Mouse (Mus musculus) cerebellum, postnatal 25 days (tissue): ENCODE results near the gene Cyb561d1.
"Not testable (repeated sequence)": the region's sequence is repeated elsewhere in the genome, so short reads cannot be mapped to it uniquely, and the experiment has no call there.

Source experiments
- DNase-seq, 2 experiments: peaks; one replicate each; pipeline ENCODE4 v3.0.0; 2021; ENCODE audit warnings: mixed read lengths in 2 of 2

Gene Cyb561d1

GRCm38 (mm10) chr3:108200329-108201323, at the start of gene Cyb561d1:
Gene Cyb561d1, minus strand, starts transcription at chr3:108201212.
- peak; percentile 91 to 92 for DNase-seq

DNA sequence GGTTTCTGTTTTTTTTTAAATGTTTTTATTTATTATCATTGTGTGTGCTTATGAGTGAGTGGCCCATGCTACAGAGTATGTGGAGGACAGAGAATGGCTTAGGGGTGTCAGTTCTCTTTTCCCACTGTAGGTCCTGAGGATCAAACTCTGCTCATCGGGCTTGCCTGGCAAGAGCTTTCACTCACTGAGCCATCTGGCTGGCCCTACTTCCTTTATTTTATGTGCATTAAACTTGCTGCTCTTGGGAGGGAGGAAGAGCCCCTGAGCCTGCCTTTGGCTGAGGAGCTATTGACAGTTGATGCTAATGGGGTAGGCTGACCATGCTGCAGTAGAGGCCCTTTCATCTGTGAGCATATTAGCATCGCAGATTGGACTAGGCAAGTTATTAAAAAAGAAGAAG, 45.8 kb upstream of the Cyb561d1 start:
- no peak for DNase-seq

DNA sequence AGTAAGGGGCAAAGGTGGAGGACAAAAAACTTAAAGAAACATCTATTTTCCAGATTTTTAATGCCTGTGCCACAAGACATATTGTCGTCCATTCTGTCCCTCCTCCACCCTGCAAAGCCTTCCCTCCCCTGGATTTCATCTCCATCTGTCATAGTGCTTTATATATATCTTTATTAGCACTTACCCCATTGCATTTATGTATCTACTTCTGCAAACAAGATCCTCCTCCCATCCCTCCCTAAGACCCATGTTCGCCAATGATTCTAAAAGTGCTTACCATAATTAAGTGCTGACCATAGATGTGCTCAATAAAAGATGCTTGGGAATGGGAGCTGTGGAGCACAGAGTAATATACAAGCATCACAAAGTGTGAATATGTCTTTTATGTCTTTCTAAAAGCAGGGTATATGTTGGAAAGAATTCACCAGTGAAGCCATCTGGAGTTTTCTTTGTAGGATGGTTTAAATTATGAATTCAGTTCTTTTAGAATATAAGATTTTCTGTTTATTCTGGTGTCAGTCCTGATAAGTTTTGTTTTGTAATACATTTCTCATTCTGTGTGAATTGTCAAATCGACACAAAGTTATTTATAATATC, 40.3 kb upstream of the Cyb561d1 start:
- no peak for DNase-seq

- not testable (repeated sequence) for DNase-seq
Measured at GRCm38 (mm10) chr3:108237474-108238102, 36.6 kb upstream of the Cyb561d1 start.

- no peak for DNase-seq
Measured at GRCm38 (mm10) chr3:108231646-108232045, 30.6 kb upstream of the Cyb561d1 start.

DNA sequence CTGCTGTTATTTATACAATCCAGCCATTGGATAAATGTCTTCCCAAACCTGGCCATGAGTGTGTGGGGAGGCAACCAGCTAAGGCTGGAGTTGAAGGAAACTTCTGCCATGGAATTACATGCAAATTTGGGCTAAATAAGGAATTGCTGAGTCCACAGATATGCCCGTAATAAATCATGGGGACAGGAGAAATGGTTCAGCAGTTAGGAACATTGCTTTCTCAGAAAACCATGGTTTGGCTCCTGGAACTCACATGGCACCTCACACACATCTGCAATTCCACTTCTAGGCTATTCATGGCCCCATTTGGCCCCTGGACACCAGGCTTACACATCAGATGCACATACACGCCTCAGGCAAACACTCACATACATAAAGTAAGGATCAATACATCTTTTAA, 26.5 kb upstream of the Cyb561d1 start:
- DNase-seq: no peak

DNA sequence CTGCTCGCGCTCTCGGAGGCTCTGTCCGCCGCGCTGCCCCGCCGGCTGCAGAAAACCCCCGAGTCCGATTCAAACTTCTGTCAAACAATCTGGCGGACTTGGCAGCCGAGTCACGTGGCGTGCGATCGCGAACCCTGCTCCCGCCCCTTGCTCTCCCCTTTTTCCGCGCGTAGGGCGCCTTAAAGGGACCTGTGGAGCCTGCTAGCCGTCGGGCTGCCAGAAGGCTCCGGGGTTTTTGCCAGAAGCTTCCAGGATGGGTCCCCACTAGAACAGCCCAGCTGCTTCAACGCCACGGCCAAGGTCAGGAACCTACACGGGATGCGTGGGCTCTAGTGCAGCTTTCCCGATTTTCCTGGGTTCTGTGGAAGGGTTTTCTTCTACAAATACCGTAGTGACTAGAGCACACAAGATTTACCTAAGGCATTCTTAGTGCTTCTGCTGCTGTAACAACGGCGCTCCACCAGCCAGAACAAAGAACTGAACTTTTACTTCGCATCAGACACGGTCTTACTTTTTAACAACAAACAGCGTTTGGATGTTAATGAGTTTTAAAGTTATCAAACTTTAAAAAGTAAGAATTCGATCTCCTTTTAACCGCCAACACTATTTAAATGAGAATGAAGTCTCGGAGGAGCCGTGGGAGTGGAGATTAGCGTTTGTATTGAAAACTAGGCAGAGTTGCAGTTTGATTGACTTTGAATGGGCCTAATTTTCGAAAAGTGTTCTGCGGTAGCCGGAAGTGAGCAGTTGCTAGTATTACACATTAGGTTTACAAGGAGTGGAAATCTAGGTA, 25.7 kb upstream of the Cyb561d1 start, which contains the start of gene Sypl2:
TSS of gene Sypl2 (minus strand) at position 91 of the 793 bp plus-strand sequence.
- DNase-seq: peak in 1 of 2 experiments; percentile 28

- no peak for DNase-seq
Measured at GRCm38 (mm10) chr3:108225711-108226557, 24.9 kb upstream of the Cyb561d1 start.

DNA sequence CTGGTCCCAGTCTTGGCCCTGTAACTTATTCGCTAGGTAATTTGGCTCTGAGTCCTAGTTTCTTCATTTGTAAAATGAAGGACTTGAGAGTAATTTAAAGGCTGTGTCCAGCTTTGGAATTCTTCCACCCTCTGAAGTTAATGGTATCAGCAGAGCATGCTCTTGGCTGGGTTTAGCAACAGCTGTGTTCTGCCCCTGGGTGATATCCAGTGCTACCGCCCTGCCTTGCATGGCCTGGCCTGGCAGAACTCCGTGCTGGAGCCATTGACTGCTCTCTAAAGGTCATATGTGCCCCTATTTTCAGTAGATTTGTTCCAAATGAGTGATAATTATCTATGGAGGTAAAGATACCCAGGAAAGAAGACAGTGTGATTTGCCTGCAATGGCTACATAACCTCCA, 19.6 kb upstream of the Cyb561d1 start:
- DNase-seq: no peak

DNA sequence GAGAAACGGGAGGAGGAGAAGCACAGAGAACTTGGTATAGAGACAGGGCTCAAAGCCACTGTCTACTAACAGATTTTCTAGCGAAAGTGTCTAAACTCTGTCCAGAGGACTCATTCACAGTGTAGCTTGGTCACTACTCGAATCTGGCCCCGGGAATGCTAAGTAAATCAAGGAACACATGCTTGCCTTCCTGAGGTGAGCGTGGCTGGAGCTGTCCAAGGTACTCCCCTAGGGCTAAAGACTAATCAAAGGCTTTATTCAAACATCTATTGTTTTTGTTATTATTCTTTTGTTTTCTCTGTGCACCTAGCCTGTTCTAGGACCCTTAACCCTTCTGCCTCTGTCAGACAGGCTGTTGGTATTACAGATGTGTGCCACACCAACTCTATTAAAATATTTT, 13.7 kb upstream of the Cyb561d1 start:
- DNase-seq: no peak

DNA sequence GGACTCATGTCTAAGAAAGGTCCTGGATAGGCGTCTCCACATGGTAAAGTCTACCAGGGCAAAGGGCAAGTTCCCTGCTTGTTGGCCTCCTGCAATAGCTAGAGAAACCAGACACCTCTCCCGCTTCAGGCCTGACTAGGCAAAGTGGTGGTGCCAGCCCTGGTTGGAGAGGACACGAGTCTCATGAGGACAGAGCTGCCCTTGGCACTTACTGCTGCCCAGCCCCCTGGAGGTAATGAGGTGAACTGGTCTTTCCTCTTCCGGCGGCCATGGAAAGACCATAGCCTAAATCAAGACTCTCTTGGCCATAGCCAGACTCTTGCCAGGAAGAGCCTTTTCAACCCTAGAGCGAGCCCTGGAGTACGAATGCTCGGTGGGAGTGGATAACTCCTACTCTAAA, 11.4 kb upstream of the Cyb561d1 start:
- peak; percentile 23 to 36 for DNase-seq

DNA sequence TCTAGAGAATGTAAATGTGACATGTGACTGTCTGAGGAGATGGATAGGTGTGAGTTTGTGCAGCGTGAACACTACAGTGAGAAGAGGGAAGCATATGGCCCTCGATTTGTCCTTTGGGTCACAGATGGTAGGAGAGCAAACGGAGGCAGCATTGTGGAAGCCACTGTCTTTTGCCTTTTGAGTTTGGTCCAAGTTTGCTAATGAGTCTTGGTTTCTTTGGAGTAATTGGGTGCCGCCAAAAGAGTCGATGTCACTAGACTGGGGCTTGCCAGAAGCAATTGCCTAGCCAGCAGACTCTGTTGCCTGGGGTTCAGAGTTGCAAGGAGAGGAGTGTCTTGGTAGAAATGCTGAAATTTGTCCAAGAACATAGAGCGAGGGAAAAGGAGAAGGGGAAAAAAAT, 10.8 kb upstream of the Cyb561d1 start:
- peak; percentile 35 to 54 for DNase-seq

DNA sequence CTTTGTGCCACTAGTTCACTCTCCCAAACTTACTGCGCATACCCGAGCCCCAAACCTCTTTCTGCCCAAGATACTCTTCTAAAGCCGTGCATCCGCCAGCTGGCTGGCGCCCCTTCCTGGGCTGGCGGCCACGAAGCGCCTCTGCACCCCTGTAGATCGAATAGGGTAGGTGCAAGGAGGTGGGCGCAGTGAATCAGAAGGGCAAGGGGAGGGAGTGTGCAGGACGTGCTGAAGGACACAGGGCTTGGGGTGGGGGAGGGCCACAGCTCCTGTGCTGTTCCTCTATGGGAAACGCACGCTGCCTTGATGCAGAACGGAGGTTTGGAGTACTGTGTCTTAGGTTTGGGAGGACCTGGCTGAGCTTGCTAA, 9.7 kb upstream of the Cyb561d1 start, which contains the start of gene Atxn7l2:
TSS of gene Atxn7l2 (minus strand) at position 164 of the 369 bp plus-strand sequence.
- DNase-seq: peak in 1 of 2 experiments; percentile 83

- DNase-seq: peak; percentile 96
Measured at GRCm38 (mm10) chr3:108209946-108210770, 9.1 kb upstream of the Cyb561d1 start.

DNA sequence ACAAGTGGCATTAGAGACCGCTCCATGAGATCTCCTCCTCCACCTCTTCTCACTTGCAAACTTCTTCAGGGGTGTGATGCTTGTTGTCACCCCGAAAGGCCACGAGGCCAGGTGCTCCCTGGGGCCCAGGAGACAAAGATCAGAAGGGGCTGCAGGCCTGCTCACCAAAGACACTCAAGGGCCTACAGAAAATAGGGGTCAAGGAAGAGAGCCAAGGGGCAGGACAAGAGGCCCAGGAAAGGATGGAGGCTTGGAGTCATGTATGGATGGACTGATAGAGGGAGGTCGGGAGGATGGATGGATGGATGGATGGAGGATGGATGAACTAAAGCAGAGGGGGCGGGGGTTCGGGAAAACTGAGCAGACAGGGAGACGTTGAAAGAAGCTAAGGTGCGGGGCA, 8.5 kb upstream of the Cyb561d1 start:
- no peak for DNase-seq

- peak; percentile 9 to 33 for DNase-seq
Measured at GRCm38 (mm10) chr3:108209001-108209400, 8.0 kb upstream of the Cyb561d1 start.

DNA sequence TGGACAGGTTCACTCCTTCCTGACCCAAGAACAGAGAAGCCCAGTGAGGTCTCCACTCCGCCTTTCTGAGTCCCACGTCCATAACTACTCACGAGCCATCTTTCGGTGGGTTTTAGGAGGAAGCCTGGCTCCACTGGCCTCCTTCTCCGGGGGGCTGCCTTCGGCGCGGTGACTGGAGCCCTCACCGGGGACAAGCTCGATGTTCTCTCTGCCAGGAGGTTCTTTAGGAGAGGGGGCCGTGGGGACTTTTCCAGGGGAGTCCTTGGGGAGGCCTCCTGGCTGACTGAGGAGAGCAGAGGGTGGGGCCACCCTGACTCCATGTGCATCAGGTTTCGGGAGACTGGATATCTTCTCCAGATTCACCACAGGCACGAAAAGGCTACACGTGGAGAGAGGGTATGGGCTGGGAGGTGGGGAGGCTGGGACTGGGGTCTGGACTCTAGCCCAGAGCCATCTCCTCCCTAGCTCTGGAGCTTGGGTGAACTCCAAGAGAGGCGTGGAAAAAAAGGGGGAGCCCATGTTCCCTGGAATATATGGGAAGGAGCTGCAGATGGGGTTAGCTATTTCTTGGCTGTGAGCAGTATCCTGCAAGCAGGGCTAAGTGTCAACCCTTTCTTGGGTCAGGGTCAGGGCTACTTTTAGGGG, 5.8 kb upstream of the Cyb561d1 start:
- peak; percentile 11 to 42 for DNase-seq

GRCm38 (mm10) chr3:108205601-108206000, 4.6 kb upstream of the Cyb561d1 start:
- DNase-seq: peak in 1 of 2 experiments; percentile 9

DNA sequence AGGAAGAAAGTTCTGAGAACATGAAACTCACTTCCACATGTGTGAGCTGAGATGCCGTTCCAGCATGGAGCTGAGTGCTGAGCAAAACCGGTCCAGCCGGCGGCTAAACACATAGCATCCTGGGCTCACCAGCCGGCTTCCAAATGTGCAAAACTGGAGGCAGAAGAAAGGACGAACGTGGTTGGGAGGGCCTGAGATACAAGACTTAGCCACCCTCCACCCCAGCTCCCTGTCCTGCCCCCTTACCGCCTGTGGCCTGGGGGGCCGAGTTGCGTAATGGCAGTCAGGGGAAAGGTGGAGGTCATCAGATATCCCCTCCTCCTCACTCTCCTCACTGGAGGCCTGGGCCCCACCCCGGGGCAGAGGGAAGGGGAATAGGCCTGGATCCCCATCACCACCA, 3.5 kb upstream of the Cyb561d1 start:
- peak; percentile 16 to 17 for DNase-seq
